Mouse (Mus musculus) megakaryocyte, adult 5-6 weeks (primary cell): Measurements from ENCODE around the gene Pop5. TPM values are rescaled to one million over a fixed set of nuclear protein-coding genes. Genes with fewer than 3 reads are reported as not detected.

ENCODE experiments used
- ATAC-seq: 2 replicates; pipeline ENCODE4 v1.8.0; 2016; ENCODE audit warnings: mild to moderate bottlenecking, inconsistent platforms; ENCODE audit not compliant: poor library complexity, severe bottlenecking
- total RNA-seq, 2 experiments: library from RNA; stranded (forward) in 1 of 2; stranded (reverse) in 1 of 2; fragments of 153-499, 151-499 nt in 1 of 2; fragments of 221-1000, 200-1000 nt in 1 of 2; gene quantifications; 2 replicates each; pipeline versions ENCODE4 v1.2.3 to v1.2.4; 2015 to 2017

The Pop5 gene
- total RNA-seq, 2 experiments from 2014 or later: 61.7 to 81.2 TPM

- no peak for ATAC-seq
These were observed 25.5 kb downstream of the Pop5 start for GRCm38 (mm10) chr5:115261141-115261540.

GRCm38 (mm10) chr5:115261880-115262279 is 26.2 kb downstream of the Pop5 start:
- no peak for ATAC-seq

- ATAC-seq: no peak
These were observed 27.1 kb downstream of the Pop5 start for GRCm38 (mm10) chr5:115262502-115263291.

- no peak for ATAC-seq
These were observed 30.7 kb downstream of the Pop5 start for GRCm38 (mm10) chr5:115266340-115266739.

- peak; percentile 82 for ATAC-seq
These were observed 31.3 kb downstream of the Pop5 start for GRCm38 (mm10) chr5:115266787-115267468.

- no peak for ATAC-seq
These were observed 31.9 kb downstream of the Pop5 start for GRCm38 (mm10) chr5:115267469-115268045.

GRCm38 (mm10) chr5:115268266-115268665 is 32.6 kb downstream of the Pop5 start:
- no peak for ATAC-seq

GRCm38 (mm10) chr5:115269969-115270368 is 34.3 kb downstream of the Pop5 start:
- ATAC-seq: no peak

- peak; percentile 10; the same call in 1 of the 2 replicates for ATAC-seq
These were observed 36.5 kb downstream of the Pop5 start for GRCm38 (mm10) chr5:115271931-115272811.

GRCm38 (mm10) chr5:115272812-115273548 is 37.3 kb downstream of the Pop5 start, which contains the start of gene Rnf10:
Gene Rnf10, minus strand, starts transcription at chr5:115272898.
- peak; percentile 95 for ATAC-seq

GRCm38 (mm10) chr5:115273549-115274135 is 38.0 kb downstream of the Pop5 start:
- no peak for ATAC-seq

- ATAC-seq: no peak
These were observed 38.7 kb downstream of the Pop5 start for GRCm38 (mm10) chr5:115274353-115274752.

GRCm38 (mm10) chr5:115274771-115275170 is 39.1 kb downstream of the Pop5 start:
- no peak for ATAC-seq

- ATAC-seq: no peak
These were observed 40.4 kb downstream of the Pop5 start for GRCm38 (mm10) chr5:115275998-115276397.

- ATAC-seq: no peak
These were observed 42.4 kb downstream of the Pop5 start for GRCm38 (mm10) chr5:115278053-115278452.

GRCm38 (mm10) chr5:115278785-115279184 is 43.1 kb downstream of the Pop5 start:
- no peak for ATAC-seq

GRCm38 (mm10) chr5:115279226-115280049 is 43.8 kb downstream of the Pop5 start, which contains the start of gene Coq5:
Gene Coq5, plus strand, starts transcription at chr5:115279666.
- peak; percentile 98 for ATAC-seq

GRCm38 (mm10) chr5:115280050-115280687 is 44.5 kb downstream of the Pop5 start:
- ATAC-seq: no peak
